ENCODE assay signal across 8 mouse cellular contexts in the genomic region with DNA sequence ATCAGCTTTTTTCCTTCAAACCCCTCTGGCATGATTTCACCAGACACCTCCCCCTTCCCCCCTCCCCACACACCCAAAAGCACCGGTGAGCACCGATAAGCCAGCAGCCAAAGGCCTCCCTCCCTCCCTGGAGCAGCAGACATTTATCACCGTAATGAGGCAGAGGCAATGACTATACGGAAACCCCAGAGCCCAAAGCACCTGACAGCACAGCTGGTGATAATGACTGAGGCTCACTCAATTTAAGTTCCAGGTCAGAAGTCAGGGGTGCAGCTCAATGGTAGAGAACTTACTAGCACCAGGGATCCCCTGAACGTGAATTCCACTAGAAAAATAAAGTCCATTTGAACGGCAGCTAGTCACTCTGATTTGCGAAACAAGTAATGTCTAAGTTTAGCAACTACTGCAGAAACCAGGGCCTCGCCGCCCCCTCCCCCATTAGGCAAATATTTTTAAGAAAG. TPM values are rescaled to one million over a fixed set of nuclear protein-coding genes. Genes with fewer than 3 reads are reported as not detected.
DNase-seq lines count a peak whose midpoint lies in the region; ATAC-seq and TF ChIP-seq lines count a peak whose summit lies in the region.

No protein-coding gene starts in this region.

- ATAC-seq in forebrain, embryonic 15.5 days (replicated peaks): no peak
- ATAC-seq in limb, embryonic 12.5 days (ENCODE audit: insufficient number of reproducible peaks, insufficient read depth, low FRiP score, low TSS enrichment, low read depth): no peak

- H3K9ac ChIP-seq in forebrain, embryonic 15.5 days (replicated peaks): 0 out of 2 replicates have a peak overlapping the region, but pooled peaks have one; percentile 91
- peak overlapping the region; percentile 40; the same call in 1 of the 2 replicates for H3K9ac ChIP-seq in limb, embryonic 12.5 days (replicated peaks)

- peak; percentile 89 for DNase-seq in heart, embryonic 10.5 days (ENCODE audit: low spot score)
- DNase-seq in heart, postnatal 14 days: no peak
- peak; percentile 13 to 39 for DNase-seq in natural killer cell, adult 2 months (ENCODE audit: low spot score in 2 of 2)
- no peak for DNase-seq in frontal cortex, postnatal 14 days (ENCODE audit: low spot score in 2 of 2)
- no peak for DNase-seq in left cerebral cortex, adult 9 months (ENCODE audit: low spot score in 2 of 2)

- no peaks in the 10 kb centered on the region for H3K9me3 ChIP-seq in heart, embryonic 10.5 days
- no peaks in the 10 kb centered on the region for H3K9me3 ChIP-seq in forebrain, embryonic 15.5 days
- H3K9me3 ChIP-seq in limb, embryonic 12.5 days: no peaks in the 10 kb centered on the region

- peaks cover 26% of the 10 kb centered on the region for H3K4me1 ChIP-seq in heart, embryonic 10.5 days
- peaks cover 6% of the 10 kb centered on the region for H3K4me1 ChIP-seq in bone marrow, adult 2 months (ENCODE audit: control insufficient read depth, insufficient read depth, low read length)
- peaks cover 30% of the 10 kb centered on the region for H3K4me1 ChIP-seq in forebrain, embryonic 15.5 days
- H3K4me1 ChIP-seq in limb, embryonic 12.5 days (replicated peaks): peaks cover 17% of the 10 kb centered on the region

- H3K27me3 ChIP-seq in heart, embryonic 10.5 days (ENCODE audit: insufficient read depth, poor library complexity, severe bottlenecking): 0 out of 2 replicates have a peak, but pooled peaks cover 4% of the 10 kb centered on the region
- H3K27me3 ChIP-seq in forebrain, embryonic 15.5 days: 0 out of 2 replicates have a peak, but pooled peaks cover 3% of the 10 kb centered on the region
- H3K27me3 ChIP-seq in limb, embryonic 12.5 days: no peaks in the 10 kb centered on the region

- H3K27ac ChIP-seq in heart, embryonic 10.5 days: peak overlapping the region; percentile 95
- no peak overlapping the region for H3K27ac ChIP-seq in bone marrow, adult 2 months (ENCODE audit: control insufficient read depth, insufficient read depth, low read depth, low read length, poor library complexity)
- no peak overlapping the region for H3K27ac ChIP-seq in forebrain, embryonic 15.5 days (replicated peaks)
- H3K27ac ChIP-seq in limb, embryonic 12.5 days: 0 out of 2 replicates have a peak overlapping the region, but pooled peaks have one; percentile 23

- peaks cover 31% of the 10 kb centered on the region for H3K36me3 ChIP-seq in heart, embryonic 10.5 days
- H3K36me3 ChIP-seq in forebrain, embryonic 15.5 days: peaks cover 18% of the 10 kb centered on the region
- peaks cover 32% of the 10 kb centered on the region for H3K36me3 ChIP-seq in limb, embryonic 12.5 days

- 6% methylated on average over 9 of the region's 9 CpGs for WGBS in heart, embryonic 10.5 days
- 9% methylated on average over 9 of the region's 9 CpGs for WGBS in bone marrow, adult 2 months
- 17% methylated on average over 9 of the region's 9 CpGs for WGBS in forebrain, embryonic 15.5 days
- WGBS in limb, embryonic 12.5 days: 11% methylated on average over 9 of the region's 9 CpGs

- peak overlapping the region; percentile 91 for H3K4me3 ChIP-seq in heart, embryonic 10.5 days
- H3K4me3 ChIP-seq in bone marrow, adult 2 months (replicated peaks; ENCODE audit: control insufficient read depth, low read depth, low read length): peak overlapping the region; percentile 89
- H3K4me3 ChIP-seq in forebrain, embryonic 15.5 days: peak overlapping the region; percentile 89
- peak overlapping the region; percentile 74 for H3K4me3 ChIP-seq in limb, embryonic 12.5 days (replicated peaks)

- no peak for TF ChIP-seq POLR2A in bone marrow, adult 2 months (IDR thresholded peaks at IDR 0.05; ENCODE audit: borderline replicate concordance, control insufficient read depth, low read depth, low read length)

- peak overlapping the region; percentile 90 for H3K4me2 ChIP-seq in forebrain, embryonic 15.5 days (replicated peaks)
- peak overlapping the region; percentile 78 for H3K4me2 ChIP-seq in limb, embryonic 12.5 days

- intact Hi-C loops in heart, postnatal 14 days (cut with DNase I): loop anchor here (10.0 kb wide), 1 partner anchor 136 kb away; no protein-coding TSS in a partner anchor

- no peak for TF ChIP-seq CTCF in bone marrow, adult 2 months (IDR thresholded peaks at IDR 0.05; ENCODE audit: control insufficient read depth, insufficient read depth, low read length)

RNA-seq across cellular contexts. Expression of gene Degs1, which starts 1.3 kb away (rescaled TPM):
- polyA plus RNA-seq in heart, embryonic 10.5 days (2016; fragmentation: Nextera tagmentation; extraction: Ambion mirVana): 156 and 164 TPM in 2 replicates
- total RNA-seq in heart, postnatal 14 days (2021): 10 to 100 TPM; 68.1 to 73.2 TPM
- polyA plus RNA-seq in bone marrow, adult 2 months (2011; ENCODE audit: insufficient read depth, insufficient read length, low replicate concordance, missing spikeins): 31.0 and 74.3 TPM in 2 replicates
- polyA plus RNA-seq in forebrain, embryonic 15.5 days (2015; fragmentation: Nextera tagmentation; extraction: Ambion mirVana): 57.7 and 59.5 TPM in 2 replicates
- 67.5 and 70.2 TPM in 2 replicates for polyA plus RNA-seq in limb, embryonic 12.5 days (2016; fragmentation: Nextera tagmentation; extraction: Ambion mirVana)

Comparison
In these comparisons a context has a peak if more than half of its experiments do, and no peak if none do; other contexts are left out.
1. DNase-seq: peak in heart, embryonic 10.5 days (single experiment) and natural killer cell, adult 2 months (2 of 2); none in heart, postnatal 14 days (0 of 2), frontal cortex, postnatal 14 days (0 of 2) and left cerebral cortex, adult 9 months (0 of 2).
2. H3K27ac ChIP-seq: peak in heart, embryonic 10.5 days (single experiment) and limb, embryonic 12.5 days (single experiment); none in bone marrow, adult 2 months (single experiment) and forebrain, embryonic 15.5 days (single experiment).
3. Peak in every context shown above with its lines, with median percentiles within 50 percentile points of each other: H3K4me3 ChIP-seq.